ENCODE assay signal across 8 mouse cellular contexts in the genomic region with DNA sequence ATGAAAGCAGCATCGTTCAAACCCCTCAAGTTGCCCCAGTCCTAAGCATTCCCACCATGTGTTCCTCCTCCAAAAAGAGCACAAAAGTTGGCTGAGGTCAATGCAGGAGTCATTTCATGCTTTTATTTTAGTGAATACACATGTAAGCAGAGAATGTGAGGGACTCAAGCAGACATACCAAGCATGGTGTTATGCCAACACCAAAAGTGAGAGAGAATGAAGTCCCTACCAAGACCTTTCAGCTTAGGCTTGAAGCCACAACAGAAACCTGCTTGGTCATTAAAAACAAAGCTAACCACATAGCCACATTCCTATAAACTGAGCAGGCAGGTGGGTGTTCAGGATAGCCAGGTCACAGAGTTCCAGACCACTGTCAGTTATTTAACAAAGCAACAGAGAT. TPM values are rescaled to one million over a fixed set of nuclear protein-coding genes. Genes with fewer than 3 reads are reported as not detected.
DNase-seq lines count a peak whose midpoint lies in the region; ATAC-seq lines count a peak whose summit lies in the region.

No protein-coding gene starts in this region.

- H3K4me2 ChIP-seq in heart, embryonic 12.5 days, result peak overlapping the region; percentile 39
- peak overlapping the region; percentile 32 for H3K4me2 ChIP-seq in lung, embryonic 16.5 days (ENCODE audit: low read depth, low read length)
- no peak overlapping the region for H3K4me2 ChIP-seq in embryonic facial prominence, embryonic 14.5 days (ENCODE audit: low read depth, low read length)
- H3K4me2 ChIP-seq in neural tube, embryonic 15.5 days, result no peak overlapping the region

- 57% methylated on average over 1 of the region's 1 CpGs for WGBS in heart, embryonic 12.5 days
- 31% methylated on average over 1 of the region's 1 CpGs for WGBS in lung, embryonic 16.5 days
- 58% methylated on average over 1 of the region's 1 CpGs for WGBS in embryonic facial prominence, embryonic 14.5 days
- WGBS in neural tube, embryonic 15.5 days, result 40% methylated on average over 1 of the region's 1 CpGs

- DNase-seq in heart, postnatal 36 days, result no peak
- DNase-seq in lung, postnatal 14 days, result no peak
- no peak for DNase-seq in embryonic facial prominence, embryonic 14.5 days (ENCODE audit: low spot score)
- DNase-seq in ovary, postnatal 36 days (ENCODE audit: low spot score), result no peak
- DNase-seq in adrenal gland, adult 2 months, result no peak

- peaks cover 34% of the 10 kb centered on the region for H3K36me3 ChIP-seq in heart, embryonic 12.5 days
- H3K36me3 ChIP-seq in lung, embryonic 16.5 days (ENCODE audit: control insufficient read depth, insufficient read depth, low read length), result peaks cover 11% of the 10 kb centered on the region
- peaks cover 73% of the 10 kb centered on the region for H3K36me3 ChIP-seq in embryonic facial prominence, embryonic 14.5 days (ENCODE audit: control insufficient read depth, insufficient read depth, low read length)
- peaks cover 17% of the 10 kb centered on the region for H3K36me3 ChIP-seq in neural tube, embryonic 15.5 days

- H3K27me3 ChIP-seq in heart, embryonic 12.5 days (replicated peaks), result no peaks in the 10 kb centered on the region
- no peaks in the 10 kb centered on the region for H3K27me3 ChIP-seq in lung, embryonic 16.5 days (ENCODE audit: control insufficient read depth, insufficient read depth, low read depth, low read length)
- no peaks in the 10 kb centered on the region for H3K27me3 ChIP-seq in embryonic facial prominence, embryonic 14.5 days (replicated peaks; ENCODE audit: control insufficient read depth, insufficient read depth, low read length)
- H3K27me3 ChIP-seq in neural tube, embryonic 15.5 days (replicated peaks), result no peaks in the 10 kb centered on the region

- H3K27ac ChIP-seq in heart, embryonic 12.5 days (ENCODE audit: poor library complexity, severe bottlenecking), result peak overlapping the region; percentile 78
- H3K27ac ChIP-seq in lung, embryonic 16.5 days (ENCODE audit: low read length), result peak overlapping the region; percentile 92
- peak overlapping the region; percentile 74; the same call in 1 of the 2 replicates for H3K27ac ChIP-seq in embryonic facial prominence, embryonic 14.5 days (replicated peaks; ENCODE audit: low read depth, low read length)
- H3K27ac ChIP-seq in neural tube, embryonic 15.5 days (replicated peaks), result peak overlapping the region; percentile 64

- H3K4me1 ChIP-seq in heart, embryonic 12.5 days (replicated peaks), result peaks cover 90% of the 10 kb centered on the region
- H3K4me1 ChIP-seq in lung, embryonic 16.5 days (replicated peaks; ENCODE audit: control insufficient read depth, insufficient read depth, low read length), result peaks cover 36% of the 10 kb centered on the region
- H3K4me1 ChIP-seq in embryonic facial prominence, embryonic 14.5 days (ENCODE audit: control insufficient read depth, insufficient read depth, low read length), result peaks cover 17% of the 10 kb centered on the region
- H3K4me1 ChIP-seq in neural tube, embryonic 15.5 days, result peaks cover 37% of the 10 kb centered on the region

- ATAC-seq in heart, embryonic 12.5 days (ENCODE audit: insufficient number of reproducible peaks, low FRiP score), result no peak
- ATAC-seq in lung, embryonic 16.5 days (ENCODE audit: low read depth), result no peak
- no peak for ATAC-seq in embryonic facial prominence, embryonic 14.5 days (ENCODE audit: low read depth)
- ATAC-seq in neural tube, embryonic 15.5 days (ENCODE audit: low FRiP score), result no peak

- intact Hi-C loops in heart, postnatal 36 days (cut with DNase I), result loop anchor here (1.0 to 2.0 kb wide), 3 partner anchors 21 to 45 kb away; no protein-coding TSS in a partner anchor

- H3K9me3 ChIP-seq in heart, embryonic 12.5 days (replicated peaks), result no peaks in the 10 kb centered on the region
- H3K9me3 ChIP-seq in lung, embryonic 16.5 days (ENCODE audit: control insufficient read depth, low read length), result no peaks in the 10 kb centered on the region
- no peaks in the 10 kb centered on the region for H3K9me3 ChIP-seq in embryonic facial prominence, embryonic 14.5 days (ENCODE audit: control insufficient read depth, low read length)
- no peaks in the 10 kb centered on the region for H3K9me3 ChIP-seq in neural tube, embryonic 15.5 days (replicated peaks)

- 0 out of 2 replicates have a peak overlapping the region, but pooled peaks have one; percentile 32 for H3K9ac ChIP-seq in heart, embryonic 12.5 days
- H3K9ac ChIP-seq in lung, embryonic 16.5 days (ENCODE audit: low read length), result no peak overlapping the region
- H3K9ac ChIP-seq in embryonic facial prominence, embryonic 14.5 days (ENCODE audit: low read depth, low read length), result peak overlapping the region; percentile 32; the same call in 1 of the 2 replicates
- no peak overlapping the region for H3K9ac ChIP-seq in neural tube, embryonic 15.5 days (replicated peaks)

- H3K4me3 ChIP-seq in heart, embryonic 12.5 days, result no peak overlapping the region
- H3K4me3 ChIP-seq in lung, embryonic 16.5 days (ENCODE audit: low read length), result no peak overlapping the region
- H3K4me3 ChIP-seq in embryonic facial prominence, embryonic 14.5 days (ENCODE audit: low read depth, low read length), result no peak overlapping the region
- H3K4me3 ChIP-seq in neural tube, embryonic 15.5 days (replicated peaks), result no peak overlapping the region

RNA-seq across cellular contexts. Expression of a gene that starts 35.0 kb away (rescaled TPM):
- polyA plus RNA-seq in heart, embryonic 12.5 days (2016; fragmentation: Nextera tagmentation; extraction: Ambion mirVana), result 15.0 and 18.4 TPM in 2 replicates
- total RNA-seq in heart, postnatal 36 days (2021), result 10 to 100 TPM; 10.8 to 11.3 TPM
- 20.1 and 20.7 TPM in 2 replicates for polyA plus RNA-seq in lung, embryonic 16.5 days (2015; fragmentation: Nextera tagmentation; extraction: Ambion mirVana)
- polyA plus RNA-seq in embryonic facial prominence, embryonic 14.5 days (2014; fragmentation: Nextera tagmentation; extraction: Ambion mirVana), result 8.4 and 11.3 TPM in 2 replicates
- 12.4 and 15.7 TPM in 2 replicates for polyA plus RNA-seq in neural tube, embryonic 15.5 days (2015; fragmentation: Nextera tagmentation; extraction: Ambion mirVana)
- total RNA-seq in adrenal gland, adult 2 months (2021), result 10 to 100 TPM; 13.0 to 19.7 TPM
- 13.4 and 14.0 TPM in 2 replicates for polyA plus RNA-seq in adrenal gland, adult 2 months (2012; rRNA removed)

RNA-seq across cellular contexts. Expression of a gene that starts 49.1 kb away (rescaled TPM):
- polyA plus RNA-seq in heart, embryonic 12.5 days (2016; fragmentation: Nextera tagmentation; extraction: Ambion mirVana), result 24.5 and 28.7 TPM in 2 replicates
- 10 to 100 TPM; 37.7 to 42.1 TPM for total RNA-seq in heart, postnatal 36 days (2021)
- polyA plus RNA-seq in lung, embryonic 16.5 days (2015; fragmentation: Nextera tagmentation; extraction: Ambion mirVana), result 28.4 and 28.9 TPM in 2 replicates
- polyA plus RNA-seq in embryonic facial prominence, embryonic 14.5 days (2014; fragmentation: Nextera tagmentation; extraction: Ambion mirVana), result 29.1 and 29.6 TPM in 2 replicates
- 26.9 and 28.7 TPM in 2 replicates for polyA plus RNA-seq in neural tube, embryonic 15.5 days (2015; fragmentation: Nextera tagmentation; extraction: Ambion mirVana)
- total RNA-seq in adrenal gland, adult 2 months (2021), result 10 to 100 TPM; 45.9 to 48.6 TPM
- 69.7 and 74.0 TPM in 2 replicates for polyA plus RNA-seq in adrenal gland, adult 2 months (2012; rRNA removed)

RNA-seq across cellular contexts. Expression of a gene that starts 57.5 kb away (rescaled TPM):
- polyA plus RNA-seq in heart, embryonic 12.5 days (2016; fragmentation: Nextera tagmentation; extraction: Ambion mirVana), result 3.5 and 3.9 TPM in 2 replicates
- 10 to 100 TPM; 17.2 to 17.3 TPM for total RNA-seq in heart, postnatal 36 days (2021)
- polyA plus RNA-seq in lung, embryonic 16.5 days (2015; fragmentation: Nextera tagmentation; extraction: Ambion mirVana), result 3.1 and 3.3 TPM in 2 replicates
- polyA plus RNA-seq in embryonic facial prominence, embryonic 14.5 days (2014; fragmentation: Nextera tagmentation; extraction: Ambion mirVana), result 2.1 and 3.7 TPM in 2 replicates
- polyA plus RNA-seq in neural tube, embryonic 15.5 days (2015; fragmentation: Nextera tagmentation; extraction: Ambion mirVana), result 4.3 and 7.0 TPM in 2 replicates
- total RNA-seq in adrenal gland, adult 2 months (2021), result 10 to 100 TPM; 18.4 to 24.8 TPM
- 31.0 and 32.9 TPM in 2 replicates for polyA plus RNA-seq in adrenal gland, adult 2 months (2012; rRNA removed)

Comparison
In these comparisons a context has a peak if more than half of its experiments do, and no peak if none do; other contexts are left out.
1. H3K4me2 ChIP-seq: peak in heart, embryonic 12.5 days (single experiment) and lung, embryonic 16.5 days (single experiment); none in embryonic facial prominence, embryonic 14.5 days (single experiment) and neural tube, embryonic 15.5 days (single experiment).
2. H3K9ac ChIP-seq: peak in heart, embryonic 12.5 days (single experiment) and embryonic facial prominence, embryonic 14.5 days (single experiment); none in lung, embryonic 16.5 days (single experiment) and neural tube, embryonic 15.5 days (single experiment).
3. Peak in every context shown above with its lines, with median percentiles within 50 percentile points of each other: H3K27ac ChIP-seq.